Mouse (Mus musculus) 416B (cell line): ENCODE results near the gene Nucb2.
A peak's percentile ranks its signal among the peaks of the same experiment; 100 is the strongest.

Experiments
- DNase-seq: peaks from one replicate; pipeline ENCODE4 v3.0.0; 2011; ENCODE audit warnings: low read depth

Nucb2 gene

DNA sequence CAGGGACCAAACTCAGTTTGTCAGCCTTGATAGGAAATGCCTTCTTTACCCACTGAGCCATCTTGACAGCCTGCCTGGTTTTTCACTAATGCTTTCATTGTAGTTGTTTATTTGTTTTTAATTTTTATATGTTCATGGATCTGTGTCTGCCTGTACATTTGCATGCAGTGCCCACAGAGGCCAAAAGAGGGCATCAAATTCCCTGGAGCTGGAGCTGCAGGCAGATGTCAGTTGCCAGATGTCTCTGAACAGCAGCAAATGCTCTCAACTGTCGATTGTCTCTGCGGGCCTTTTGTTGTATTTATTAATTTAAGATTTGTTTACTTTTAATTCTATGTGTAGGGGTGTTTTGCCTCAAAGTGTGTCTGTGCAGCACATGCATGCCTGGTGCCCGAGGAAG lies 15.6 kb downstream of the Nucb2 start:
- peak; percentile 29 for DNase-seq

DNA sequence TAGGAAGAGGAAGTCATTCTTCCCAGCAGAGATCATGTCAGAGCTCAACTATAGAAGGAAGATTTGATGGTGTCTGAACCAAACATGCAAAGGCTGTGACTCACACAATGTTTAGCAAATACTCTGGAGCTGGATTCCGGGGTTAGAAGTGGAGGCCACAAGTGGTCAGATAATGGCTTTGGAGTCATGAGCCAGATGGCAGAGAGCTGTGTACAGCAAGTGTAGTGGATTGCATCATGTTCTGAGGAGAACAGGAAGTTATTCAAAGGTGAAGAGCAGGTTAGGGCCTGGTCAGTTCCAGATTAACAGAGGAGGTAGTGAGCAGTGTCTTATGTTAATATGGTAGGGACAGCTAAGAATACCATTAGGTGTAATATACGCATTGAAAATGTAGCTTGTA lies 20.4 kb downstream of the Nucb2 start:
- DNase-seq: peak; percentile 49

DNA sequence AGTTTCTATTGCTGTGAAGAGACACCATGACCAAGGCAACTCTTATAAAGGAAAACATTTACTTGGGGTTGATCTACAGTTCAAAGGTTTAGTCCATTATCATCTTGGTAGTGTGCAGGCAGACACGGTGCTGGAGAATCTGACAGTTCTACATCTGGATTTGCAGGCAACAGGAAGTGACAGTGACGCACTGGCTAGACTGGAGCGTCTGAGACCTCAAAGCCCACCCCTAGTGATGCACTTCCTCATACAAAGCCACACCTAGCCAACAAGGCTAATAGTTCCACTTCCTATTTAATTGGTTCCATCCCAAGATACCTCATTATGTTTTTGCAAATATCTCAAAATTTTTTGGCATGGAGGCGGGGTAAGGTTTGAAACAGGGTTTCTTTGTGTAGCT lies 25.6 kb downstream of the Nucb2 start:
- DNase-seq: peak; percentile 63

DNA sequence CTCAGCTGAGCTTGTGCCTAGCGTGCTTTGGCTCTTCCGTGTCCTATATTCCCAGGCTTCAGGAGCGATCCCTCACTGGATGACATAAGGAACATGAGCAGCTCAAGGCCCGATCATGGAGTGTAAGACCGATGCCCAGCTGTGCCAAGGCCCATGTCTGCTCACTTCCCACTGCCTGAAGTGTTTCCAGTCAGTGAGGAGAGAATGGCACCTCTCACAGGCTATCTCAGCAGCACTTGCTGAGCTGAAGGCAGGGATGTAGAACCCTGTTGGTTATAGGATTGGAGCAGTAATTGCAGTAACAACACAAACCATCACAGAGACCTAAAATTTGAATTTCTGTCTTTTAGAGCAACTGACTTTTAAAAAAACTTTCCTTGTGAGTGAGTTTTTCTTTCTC lies 26.3 kb downstream of the Nucb2 start:
- no peak for DNase-seq

DNA sequence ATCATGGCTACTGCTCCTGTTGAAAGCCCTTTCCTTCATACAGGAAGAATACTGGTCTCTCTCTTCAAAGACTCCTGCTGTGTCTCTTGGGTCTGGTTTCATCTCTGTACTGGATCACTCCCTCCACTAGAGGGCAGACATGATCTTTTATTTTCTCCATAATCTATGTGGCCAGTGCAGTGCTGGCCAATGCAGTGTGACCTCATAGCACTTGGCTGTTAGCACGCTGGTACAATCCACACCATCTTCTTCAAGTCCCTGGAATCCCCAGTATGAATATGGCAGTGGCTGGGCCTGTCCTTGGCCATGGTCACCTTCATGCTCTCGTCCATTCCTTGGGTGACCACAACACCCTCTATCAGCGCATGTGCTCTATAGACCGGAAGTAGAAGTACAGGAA lies 27.1 kb downstream of the Nucb2 start:
- DNase-seq: peak; percentile 59

DNA sequence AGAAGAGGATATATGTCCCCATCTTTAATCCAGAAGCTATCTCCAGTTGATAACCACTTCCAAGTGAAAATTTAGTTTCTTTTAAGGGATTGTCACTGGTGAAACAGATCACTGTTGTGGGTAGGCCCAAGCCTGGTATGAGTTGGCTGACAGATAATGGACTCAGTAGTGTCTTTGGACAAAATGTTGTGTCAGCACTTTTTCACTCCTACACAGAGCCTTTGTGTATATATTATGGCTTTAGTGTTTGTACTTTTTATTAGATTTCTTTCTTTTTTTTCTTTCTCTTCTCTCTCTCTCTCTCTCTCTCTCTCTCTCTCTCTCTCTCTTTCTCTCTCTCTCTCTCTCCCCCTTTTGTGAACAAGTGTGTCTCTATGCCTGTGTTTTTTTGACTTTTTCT lies 52.7 kb downstream of the Nucb2 start:
- no peak for DNase-seq

DNA sequence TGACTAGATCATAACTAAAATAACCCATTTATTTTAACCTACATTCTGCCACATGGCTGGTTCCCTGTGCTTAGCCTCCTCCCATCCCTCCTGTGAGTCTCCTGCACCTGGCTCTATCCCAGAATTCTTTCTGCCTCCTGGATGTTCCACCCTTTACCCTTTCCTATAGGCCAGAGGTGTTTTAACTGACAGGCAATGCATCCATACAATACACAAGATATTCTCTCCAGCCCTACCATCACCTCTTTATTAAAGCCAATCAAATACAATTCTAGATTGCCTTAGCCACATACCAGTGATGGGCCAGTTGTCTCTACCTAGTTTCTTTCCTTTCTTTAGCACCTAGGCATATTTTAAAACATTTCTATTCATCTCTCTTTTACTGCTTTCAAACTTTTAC lies 70.4 kb downstream of the Nucb2 start:
- no peak for DNase-seq
